Mouse (Mus musculus): Measurements from ENCODE around the gene Mum1.

The Mum1 gene

GRCm38 (mm10) chr10:80208248-80208647, 18.0 kb upstream of the Mum1 start:
- 84% methylated on average over 4 of the region's 4 CpGs for WGBS

- 18% methylated on average over 24 of the region's 24 CpGs for WGBS
Observed at GRCm38 (mm10) chr10:80208841-80209371, 17.3 kb upstream of the Mum1 start.

GRCm38 (mm10) chr10:80211547-80212103, 14.6 kb upstream of the Mum1 start:
- WGBS: 78% methylated on average over 7 of the region's 7 CpGs

- 65% methylated on average over 16 of the region's 16 CpGs for WGBS
Observed at GRCm38 (mm10) chr10:80215048-80215772, 11.0 kb upstream of the Mum1 start.

GRCm38 (mm10) chr10:80220676-80221075, 5.6 kb upstream of the Mum1 start:
- 49% methylated on average over 9 of the region's 9 CpGs for WGBS

GRCm38 (mm10) chr10:80223137-80223536, 3.1 kb upstream of the Mum1 start:
- WGBS: 86% methylated on average over 2 of the region's 2 CpGs

GRCm38 (mm10) chr10:80226071-80226415, 191 bp upstream of the Mum1 start:
- 2% methylated on average over 14 of the region's 14 CpGs for WGBS

GRCm38 (mm10) chr10:80227166-80227539, 919 bp downstream of the Mum1 start:
- 7% methylated on average over 10 of the region's 10 CpGs for WGBS

- WGBS: 21% methylated on average over 15 of the region's 15 CpGs
Observed at GRCm38 (mm10) chr10:80227877-80228775, 1.9 kb downstream of the Mum1 start.

- WGBS: 81% methylated on average over 13 of the region's 13 CpGs
Observed at GRCm38 (mm10) chr10:80236145-80236825, 10.1 kb downstream of the Mum1 start.

GRCm38 (mm10) chr10:80237020-80237419, 10.8 kb downstream of the Mum1 start:
- WGBS: 93% methylated on average over 4 of the region's 4 CpGs

- WGBS: 91% methylated on average over 3 of the region's 3 CpGs
Observed at GRCm38 (mm10) chr10:80238306-80238705, 12.1 kb downstream of the Mum1 start.

GRCm38 (mm10) chr10:80239791-80240190, 13.6 kb downstream of the Mum1 start:
- 68% methylated on average over 6 of the region's 6 CpGs for WGBS

- 54% methylated on average over 9 of the region's 9 CpGs for WGBS
Observed at GRCm38 (mm10) chr10:80242088-80242487, 15.9 kb downstream of the Mum1 start.

- 87% methylated on average over 3 of the region's 3 CpGs for WGBS
Observed at GRCm38 (mm10) chr10:80242607-80243006, 16.4 kb downstream of the Mum1 start.

GRCm38 (mm10) chr10:80244791-80245399, 18.7 kb downstream of the Mum1 start:
- 15% methylated on average over 5 of the region's 5 CpGs for WGBS

GRCm38 (mm10) chr10:80245600-80245999, 19.4 kb downstream of the Mum1 start:
- 5% methylated on average over 4 of the region's 4 CpGs for WGBS

- WGBS: 27% methylated on average over 6 of the region's 6 CpGs
Observed at GRCm38 (mm10) chr10:80247849-80248248, 21.6 kb downstream of the Mum1 start.

- WGBS: 12% methylated on average over 3 of the region's 3 CpGs
Observed at GRCm38 (mm10) chr10:80248437-80248836, 22.2 kb downstream of the Mum1 start.

GRCm38 (mm10) chr10:80248971-80249640, 22.9 kb downstream of the Mum1 start, which contains the start of gene Ndufs7:
Gene Ndufs7 (plus strand): TSS chr10:80249121.
- under 1% methylated on average over 53 of the region's 53 CpGs for WGBS

- 22% methylated on average over 2 of the region's 2 CpGs for WGBS
Observed at GRCm38 (mm10) chr10:80250059-80250458, 23.8 kb downstream of the Mum1 start.
